Comparison of ENCODE assay signal across 14 mouse cellular contexts in genomic region chr17:27169952-27170695, GRCm38 (mm10). TPM values are rescaled to one million over a fixed set of nuclear protein-coding genes. Genes with fewer than 3 reads are reported as not detected.
DNase-seq lines count a peak whose midpoint lies in the region; ATAC-seq and TF ChIP-seq lines count a peak whose summit lies in the region.
"Had no signal": no experiment of that assay in that cellular context is flagged by ENCODE, and none has a peak within 500 bp of the region (broad histone marks: within the 10 kb centered on the region; RNA-seq: fewer than 3 reads in every experiment).

No protein-coding gene starts in this region.

- 0 out of 2 replicates have a peak overlapping the region, but pooled peaks have one; percentile 4 for H3K27ac ChIP-seq in liver, embryonic 11.5 days (ENCODE audit: low read depth, low read length)
- no peak overlapping the region for H3K27ac ChIP-seq in liver, embryonic 12.5 days
- peak overlapping the region; percentile 60 for H3K27ac ChIP-seq in brown adipose tissue, adult 24 weeks (replicated peaks; ENCODE audit: low read depth, low read length)
- peak overlapping the region; percentile 67 for H3K27ac ChIP-seq in limb, embryonic 13.5 days
- no peak overlapping the region for H3K27ac ChIP-seq in layer of hippocampus, adult 2 months
- H3K27ac ChIP-seq: midbrain, embryonic 15.5 days had no signal

- no peak for DNase-seq in cerebellum, postnatal 14 days
- no peak for DNase-seq in liver, embryonic 11.5 days (ENCODE audit: low spot score)
- DNase-seq in layer of hippocampus, adult 2 months (ENCODE audit: low spot score in 2 of 2), result no peak
- DNase-seq in layer of hippocampus, adult 9-11 months, result no peak
- DNase-seq: forebrain, postnatal 0 days; kidney, postnatal 25 days; right cerebral cortex, postnatal 25 days had no signal

- no peak for TF ChIP-seq CTCF in layer of hippocampus, adult 2 months (conservative IDR thresholded peaks at IDR 0.05)

- H3K27me3 ChIP-seq in liver, embryonic 11.5 days (replicated peaks; ENCODE audit: control insufficient read depth, insufficient read depth, low read length), result no peaks in the 10 kb centered on the region; the same call in 1 of the 2 replicates
- peaks cover 33% of the 10 kb centered on the region for H3K27me3 ChIP-seq in liver, embryonic 12.5 days (replicated peaks)
- H3K27me3 ChIP-seq in limb, embryonic 13.5 days, result no peaks in the 10 kb centered on the region
- H3K27me3 ChIP-seq: midbrain, embryonic 15.5 days had no signal

- H3K9me3 ChIP-seq in liver, embryonic 11.5 days (ENCODE audit: control insufficient read depth, low read length), result no peaks in the 10 kb centered on the region
- H3K9me3 ChIP-seq in liver, embryonic 12.5 days (replicated peaks), result no peaks in the 10 kb centered on the region
- no peaks in the 10 kb centered on the region for H3K9me3 ChIP-seq in limb, embryonic 13.5 days
- H3K9me3 ChIP-seq: midbrain, embryonic 15.5 days had no signal

- no peak overlapping the region for H3K4me3 ChIP-seq in liver, embryonic 11.5 days (ENCODE audit: low read depth, low read length)
- no peak overlapping the region for H3K4me3 ChIP-seq in liver, embryonic 12.5 days
- no peak overlapping the region for H3K4me3 ChIP-seq in brown adipose tissue, adult 24 weeks (ENCODE audit: insufficient read depth, low read depth, low read length)
- H3K4me3 ChIP-seq in limb, embryonic 13.5 days, result no peak overlapping the region
- H3K4me3 ChIP-seq in layer of hippocampus, adult 2 months, result no peak overlapping the region
- H3K4me3 ChIP-seq: midbrain, embryonic 15.5 days had no signal

- no peaks in the 10 kb centered on the region for H3K36me3 ChIP-seq in liver, embryonic 11.5 days (ENCODE audit: control insufficient read depth, insufficient read depth, low read length)
- H3K36me3 ChIP-seq in liver, embryonic 12.5 days, result no peaks in the 10 kb centered on the region
- H3K36me3 ChIP-seq in limb, embryonic 13.5 days, result no peaks in the 10 kb centered on the region
- H3K36me3 ChIP-seq: midbrain, embryonic 15.5 days had no signal

- ATAC-seq in cerebellum, adult (ENCODE audit: insufficient number of reproducible peaks, low FRiP score, low TSS enrichment), result peak; percentile 36; the same call in 1 of the 2 replicates
- no peak for ATAC-seq in liver, embryonic 11.5 days (replicated peaks; ENCODE audit: low FRiP score)
- ATAC-seq in liver, embryonic 12.5 days, result no peak
- ATAC-seq in limb, embryonic 13.5 days (ENCODE audit: low FRiP score, low read depth), result peak; percentile 28
- ATAC-seq: forebrain, postnatal 0 days; inflammation-experienced regulatory T-cells, adult 6 months; midbrain, embryonic 15.5 days had no signal

- no peak overlapping the region for H3K9ac ChIP-seq in liver, embryonic 11.5 days (ENCODE audit: low read depth, low read length)
- no peak overlapping the region for H3K9ac ChIP-seq in liver, embryonic 12.5 days
- no peak overlapping the region for H3K9ac ChIP-seq in limb, embryonic 13.5 days
- H3K9ac ChIP-seq: forebrain, postnatal 0 days; midbrain, embryonic 15.5 days had no signal

- 70% methylated on average over 11 of the region's 11 CpGs for WGBS in liver, embryonic 11.5 days
- WGBS in liver, embryonic 12.5 days (ENCODE audit: insufficient replicate concordance), result 59% methylated on average over 11 of the region's 11 CpGs
- WGBS in limb, embryonic 13.5 days, result 51% methylated on average over 11 of the region's 11 CpGs

- H3K4me1 ChIP-seq in liver, embryonic 11.5 days (replicated peaks; ENCODE audit: control insufficient read depth, insufficient read depth, low read length), result no peaks in the 10 kb centered on the region
- peaks cover 25% of the 10 kb centered on the region for H3K4me1 ChIP-seq in liver, embryonic 12.5 days
- H3K4me1 ChIP-seq in brown adipose tissue, adult 24 weeks (ENCODE audit: control insufficient read depth, insufficient read depth, insufficient read length, low read length), result peaks cover 15% of the 10 kb centered on the region
- H3K4me1 ChIP-seq in limb, embryonic 13.5 days, result peaks cover 44% of the 10 kb centered on the region

- no peak overlapping the region for H3K4me2 ChIP-seq in liver, embryonic 11.5 days
- H3K4me2 ChIP-seq in liver, embryonic 12.5 days, result no peak overlapping the region
- H3K4me2 ChIP-seq in limb, embryonic 13.5 days (replicated peaks), result no peak overlapping the region; the same call in 1 of the 2 replicates
- H3K4me2 ChIP-seq: midbrain, embryonic 15.5 days had no signal

RNA-seq across cellular contexts. Expression of gene Ip6k3, which starts 2.5 kb away (rescaled TPM):
- 0.11 TPM in 1 of 2 replicates, not detected in the other for polyA plus RNA-seq in liver, embryonic 11.5 days (2014; fragmentation: Nextera tagmentation; extraction: Ambion mirVana)
- polyA plus RNA-seq in liver, embryonic 12.5 days (2016; fragmentation: Nextera tagmentation; extraction: Ambion mirVana), result 0.13 TPM in 1 of 2 replicates, not detected in the other
- 0.44 TPM in 1 of 2 replicates, not detected in the other for polyA plus RNA-seq in brown adipose tissue, adult 24 weeks (2012; ENCODE audit: insufficient read depth, insufficient read length, missing spikeins)
- 0.38 and 0.55 TPM in 2 replicates for polyA plus RNA-seq in limb, embryonic 13.5 days (2015; fragmentation: Nextera tagmentation; extraction: Ambion mirVana)
- under 1 TPM; 0.15 to 0.20 TPM for total RNA-seq in layer of hippocampus, adult 2 months (2021)
- total RNA-seq: forebrain, postnatal 0 days; neutrophil, adult 5-6 weeks had no signal
- polyA plus RNA-seq: inflammation-experienced regulatory T-cells, adult 6 months had no signal

RNA-seq across cellular contexts. Expression of gene Lemd2, which starts 34.1 kb away (rescaled TPM):
- 11.6 and 13.4 TPM in 2 replicates for polyA plus RNA-seq in liver, embryonic 11.5 days (2014; fragmentation: Nextera tagmentation; extraction: Ambion mirVana)
- polyA plus RNA-seq in liver, embryonic 12.5 days (2016; fragmentation: Nextera tagmentation; extraction: Ambion mirVana), result 13.1 and 13.9 TPM in 2 replicates
- polyA plus RNA-seq in brown adipose tissue, adult 24 weeks (2012; ENCODE audit: insufficient read depth, insufficient read length, missing spikeins), result 12.3 and 19.7 TPM in 2 replicates
- 18.6 and 18.8 TPM in 2 replicates for polyA plus RNA-seq in limb, embryonic 13.5 days (2015; fragmentation: Nextera tagmentation; extraction: Ambion mirVana)
- 10 to 100 TPM; 44.6 to 44.7 TPM for total RNA-seq in layer of hippocampus, adult 2 months (2021)

RNA-seq across cellular contexts. Expression of gene Uqcc2, which starts 36.4 kb away (rescaled TPM):
- 386 and 413 TPM in 2 replicates for polyA plus RNA-seq in liver, embryonic 11.5 days (2014; fragmentation: Nextera tagmentation; extraction: Ambion mirVana)
- polyA plus RNA-seq in liver, embryonic 12.5 days (2016; fragmentation: Nextera tagmentation; extraction: Ambion mirVana), result 254 and 262 TPM in 2 replicates
- 311 and 350 TPM in 2 replicates for polyA plus RNA-seq in brown adipose tissue, adult 24 weeks (2012; ENCODE audit: insufficient read depth, insufficient read length, missing spikeins)
- polyA plus RNA-seq in limb, embryonic 13.5 days (2015; fragmentation: Nextera tagmentation; extraction: Ambion mirVana), result 329 and 338 TPM in 2 replicates
- 100 to 1,000 TPM; 182 to 220 TPM for total RNA-seq in layer of hippocampus, adult 2 months (2021)

Comparison
In these comparisons a context has a peak if more than half of its experiments do, and no peak if none do; other contexts are left out.
1. H3K27ac ChIP-seq: peak in liver, embryonic 11.5 days (single experiment), brown adipose tissue, adult 24 weeks (single experiment) and limb, embryonic 13.5 days (single experiment); none in liver, embryonic 12.5 days (single experiment) and layer of hippocampus, adult 2 months (single experiment).
2. ATAC-seq: peak in cerebellum, adult (single experiment) and limb, embryonic 13.5 days (single experiment); none in liver, embryonic 11.5 days (single experiment) and liver, embryonic 12.5 days (single experiment).